Mouse (Mus musculus) hindbrain, embryonic 10.5 days (tissue): Measurements from ENCODE around the gene Exoc2. TPM values are rescaled to one million over a fixed set of nuclear protein-coding genes. Genes with fewer than 3 reads are reported as not detected.
A peak's percentile ranks its signal among the peaks of the same experiment; 100 is the strongest.

Source experiments
- DNase-seq: peaks from one replicate; pipeline ENCODE4 v3.0.0-alpha.2; 2017; ENCODE audit warnings: low spot score
- H3K27ac ChIP-seq: fragments of 300-500 bp; sonication (generic); 2 replicates; pipeline ENCODE4 v1.5.1; 2016; ENCODE audit warnings: mild to moderate bottlenecking, moderate library complexity
- H3K27me3 ChIP-seq: fragments of 300-500 bp; sonication (generic); 2 replicates; pipeline ENCODE4 v1.6.1; 2016; ENCODE audit warnings: mild to moderate bottlenecking; ENCODE audit not compliant: poor library complexity, insufficient read depth, severe bottlenecking
- H3K36me3 ChIP-seq: fragments of 300-500 bp; sonication (generic); 2 replicates; pipeline ENCODE4 v1.6.1; 2016; ENCODE audit warnings: mild to moderate bottlenecking, moderate library complexity
- H3K4me1 ChIP-seq: fragments of 300-500 bp; sonication (generic); replicated peaks from 2 replicates; pipeline ENCODE4 v1.6.1; 2016; ENCODE audit warnings: mild to moderate bottlenecking
- H3K4me3 ChIP-seq: fragments of 300-500 bp; sonication (generic); 2 replicates; pipeline ENCODE4 v1.5.1; 2016; ENCODE audit warnings: mild to moderate bottlenecking, moderate library complexity
- H3K9me3 ChIP-seq: fragments of 300-500 bp; sonication (generic); 2 replicates; pipeline ENCODE4 v1.6.1; 2016; ENCODE audit warnings: mild to moderate bottlenecking, moderate library complexity
- WGBS: fragments of 180-500 bp; shearing (Covaris S2); methylation state at CpG from one replicate; pipeline ENCODE4 v1.1.7; 2016; 5-methylcytosine and 5-hydroxymethylcytosine counted together
- polyA plus RNA-seq: library from polyadenylated mRNA; unstranded; fragments of >200 nt; fragmentation: Nextera tagmentation; extraction: Ambion mirVana; gene quantifications from 2 replicates; pipeline ENCODE4 v1.2.1, GENCODE M21; 2016

The Exoc2 gene
- polyA plus RNA-seq, 1 experiment from 2014 or later: 37.4 TPM

- Histone ChIP-seq H3K27me3 (no peaks in the 10 kb centered on the region), H3K36me3 (no peaks in the 10 kb centered on the region), H3K9me3 (no peaks in the 10 kb centered on the region), H3K4me1 (0 out of 2 replicates have a peak, but pooled peaks cover 2% of the 10 kb centered on the region), H3K27ac (no peak overlapping the region), H3K4me3 (no peak overlapping the region)
- no peak for DNase-seq
- WGBS: 89% methylated on average over 4 of the region's 4 CpGs
These were observed 180.7 kb downstream of the Exoc2 start for GRCm38 (mm10) chr13:30793196-30793595.

DNA sequence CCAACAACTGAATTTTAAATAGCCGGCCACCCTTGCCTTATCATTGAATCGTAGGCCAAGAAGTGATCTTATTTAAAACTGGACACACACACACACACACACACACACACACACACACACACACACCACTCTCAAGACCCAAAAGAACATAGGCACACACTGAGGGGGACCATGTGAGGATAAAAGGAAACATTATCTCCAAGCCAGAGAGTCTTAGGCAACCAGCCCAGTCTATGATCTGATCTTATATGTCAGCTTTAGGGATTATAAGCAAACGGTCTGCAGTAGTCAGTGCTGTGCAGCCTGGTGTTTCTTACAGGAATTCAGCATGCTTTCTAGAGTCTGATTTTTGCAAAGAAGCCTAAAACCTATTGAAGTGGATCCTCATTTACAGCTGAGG, 181.2 kb downstream of the Exoc2 start:
- 86% methylated on average over 3 of the region's 3 CpGs for WGBS
- no peak overlapping the region for H3K4me3 ChIP-seq
- H3K36me3 ChIP-seq: no peaks in the 10 kb centered on the region
- no peaks in the 10 kb centered on the region for H3K9me3 ChIP-seq
- no peak overlapping the region for H3K27ac ChIP-seq
- H3K27me3 ChIP-seq: no peaks in the 10 kb centered on the region
- no peak for DNase-seq
- H3K4me1 ChIP-seq: 0 out of 2 replicates have a peak, but pooled peaks cover 2% of the 10 kb centered on the region

- DNase-seq: no peak
- H3K4me3 ChIP-seq: no peak overlapping the region
- no peaks in the 10 kb centered on the region for H3K27me3 ChIP-seq
- 83% methylated on average over 9 of the region's 9 CpGs for WGBS
- H3K4me1 ChIP-seq: peaks cover 6% of the 10 kb centered on the region
- H3K27ac ChIP-seq: no peak overlapping the region
- no peaks in the 10 kb centered on the region for H3K9me3 ChIP-seq
- no peaks in the 10 kb centered on the region for H3K36me3 ChIP-seq
These were observed 181.6 kb downstream of the Exoc2 start for GRCm38 (mm10) chr13:30792308-30792707.

- Histone ChIP-seq H3K27ac (no peak overlapping the region), H3K27me3 (no peaks in the 10 kb centered on the region), H3K36me3 (no peaks in the 10 kb centered on the region), H3K4me3 (no peak overlapping the region), H3K4me1 (peaks cover 12% of the 10 kb centered on the region), H3K9me3 (no peaks in the 10 kb centered on the region)
- DNase-seq: no peak
- 75% methylated on average over 5 of the region's 5 CpGs for WGBS
These were observed 183.9 kb downstream of the Exoc2 start for GRCm38 (mm10) chr13:30790016-30790415.

DNA sequence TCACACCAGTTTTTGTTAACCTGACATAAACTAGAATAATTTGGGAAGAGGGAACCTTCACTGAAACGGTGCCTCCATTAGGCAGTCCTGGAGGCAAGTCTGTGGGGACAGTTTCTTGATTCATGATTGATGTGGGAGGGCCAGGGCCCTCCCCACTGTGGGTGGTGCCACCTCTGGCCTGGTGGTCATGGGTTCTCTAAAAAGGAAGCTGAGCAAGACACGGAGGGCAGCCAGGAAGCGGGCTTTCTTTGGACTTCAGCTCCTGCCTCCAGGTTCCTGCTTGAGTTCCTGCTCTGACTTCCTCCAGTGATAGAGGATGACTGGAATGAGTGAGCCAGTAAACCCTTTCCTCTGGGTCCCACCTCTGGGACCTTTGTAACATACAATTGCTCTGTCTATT, 185.5 kb downstream of the Exoc2 start:
- no peaks in the 10 kb centered on the region for H3K9me3 ChIP-seq
- no peak overlapping the region for H3K4me3 ChIP-seq
- DNase-seq: no peak
- H3K27me3 ChIP-seq: no peaks in the 10 kb centered on the region
- no peaks in the 10 kb centered on the region for H3K36me3 ChIP-seq
- WGBS: 85% methylated on average over 3 of the region's 3 CpGs
- H3K27ac ChIP-seq: no peak overlapping the region
- peaks cover 12% of the 10 kb centered on the region for H3K4me1 ChIP-seq

DNA sequence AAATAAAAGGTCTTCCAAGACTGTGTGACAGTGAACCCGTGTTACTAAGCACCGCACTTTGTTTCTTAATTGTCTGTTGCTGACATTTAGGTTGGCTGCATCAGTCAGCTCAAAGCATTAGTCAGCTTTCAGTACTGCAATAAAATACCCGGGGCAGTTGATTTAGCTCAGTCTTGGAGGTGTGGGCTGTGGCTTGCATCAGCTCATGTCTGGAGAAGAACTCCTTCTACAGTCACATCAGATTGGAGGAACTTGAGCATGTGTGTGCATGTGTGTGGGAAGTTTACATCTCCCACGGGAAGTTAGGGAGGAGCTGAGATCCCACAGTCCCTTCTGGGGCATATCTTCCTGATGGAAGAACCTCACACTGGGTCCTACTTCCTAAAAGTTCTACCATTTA, 185.9 kb downstream of the Exoc2 start:
- 87% methylated on average over 4 of the region's 4 CpGs for WGBS

GRCm38 (mm10) chr13:30787556-30787955, 186.3 kb downstream of the Exoc2 start:
- H3K9me3 ChIP-seq: no peaks in the 10 kb centered on the region
- no peak for DNase-seq
- no peaks in the 10 kb centered on the region for H3K27me3 ChIP-seq
- peaks cover 17% of the 10 kb centered on the region for H3K4me1 ChIP-seq
- 70% methylated on average over 2 of the region's 2 CpGs for WGBS
- H3K27ac ChIP-seq: no peak overlapping the region
- no peak overlapping the region for H3K4me3 ChIP-seq
- H3K36me3 ChIP-seq: no peaks in the 10 kb centered on the region

More for the DNA sequence above, 185.9 kb downstream of the Exoc2 start:
- Histone ChIP-seq H3K27me3 (no peaks in the 10 kb centered on the region), H3K4me3 (no peak overlapping the region), H3K4me1 (peaks cover 13% of the 10 kb centered on the region), H3K36me3 (no peaks in the 10 kb centered on the region), H3K27ac (no peak overlapping the region), H3K9me3 (no peaks in the 10 kb centered on the region)
- no peak for DNase-seq

GRCm38 (mm10) chr13:30787036-30787320, 186.9 kb downstream of the Exoc2 start:
- DNase-seq: no peak
- peaks cover 23% of the 10 kb centered on the region for H3K4me1 ChIP-seq
- no peaks in the 10 kb centered on the region for H3K9me3 ChIP-seq
- no peak overlapping the region for H3K27ac ChIP-seq
- WGBS: 35% methylated on average over 2 of the region's 2 CpGs
- no peak overlapping the region for H3K4me3 ChIP-seq
- no peaks in the 10 kb centered on the region for H3K27me3 ChIP-seq
- no peaks in the 10 kb centered on the region for H3K36me3 ChIP-seq

DNA sequence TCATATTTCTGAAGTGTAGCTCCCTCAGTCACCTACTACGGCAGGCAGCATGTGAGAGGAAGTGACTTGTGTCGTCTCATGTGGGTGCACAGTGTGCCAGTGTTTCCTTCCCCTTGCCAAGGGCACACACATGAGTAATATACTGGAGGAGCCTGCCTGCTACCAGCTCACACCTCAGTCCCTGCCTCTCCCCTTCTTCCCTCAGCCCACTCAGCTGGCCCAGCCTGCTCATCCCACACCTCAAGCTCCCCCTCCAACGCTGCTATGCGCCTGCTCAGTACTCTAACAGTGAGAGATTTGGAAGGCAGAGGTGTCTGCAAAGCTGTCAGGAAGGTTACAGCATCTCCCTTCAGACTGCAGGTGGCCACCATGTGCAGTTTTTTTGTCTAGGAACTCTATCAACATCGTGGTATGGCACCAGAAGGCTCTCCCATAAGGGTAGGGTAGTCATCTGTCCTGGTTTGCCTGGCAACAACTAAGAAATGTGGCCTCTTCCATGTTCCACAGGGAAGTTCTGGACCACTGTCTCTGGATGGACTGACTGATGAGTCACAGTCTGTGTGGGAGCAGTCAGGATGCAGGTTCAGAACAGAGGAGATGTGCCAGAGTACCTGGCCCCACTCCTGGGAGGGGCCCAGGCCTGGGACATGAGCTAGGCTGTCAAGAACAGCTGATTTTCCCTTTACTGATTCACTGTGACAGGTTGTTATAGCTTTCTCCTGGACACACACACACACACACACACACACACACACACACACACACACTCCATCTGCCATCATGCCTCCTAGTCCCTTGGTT, 187.5 kb downstream of the Exoc2 start:
- no peak for DNase-seq
- H3K4me1 ChIP-seq: peaks cover 25% of the 10 kb centered on the region
- H3K36me3 ChIP-seq: no peaks in the 10 kb centered on the region
- no peak overlapping the region for H3K27ac ChIP-seq
- no peaks in the 10 kb centered on the region for H3K27me3 ChIP-seq
- no peaks in the 10 kb centered on the region for H3K9me3 ChIP-seq
- no peak overlapping the region for H3K4me3 ChIP-seq
- WGBS: 80% methylated on average over 5 of the region's 5 CpGs

GRCm38 (mm10) chr13:30785423-30786040, 188.4 kb downstream of the Exoc2 start:
- H3K9me3 ChIP-seq: no peaks in the 10 kb centered on the region
- H3K36me3 ChIP-seq: no peaks in the 10 kb centered on the region
- DNase-seq: no peak
- H3K27me3 ChIP-seq: no peaks in the 10 kb centered on the region
- peaks cover 25% of the 10 kb centered on the region for H3K4me1 ChIP-seq
- H3K27ac ChIP-seq: no peak overlapping the region
- WGBS: 81% methylated on average over 4 of the region's 4 CpGs
- no peak overlapping the region for H3K4me3 ChIP-seq

DNA sequence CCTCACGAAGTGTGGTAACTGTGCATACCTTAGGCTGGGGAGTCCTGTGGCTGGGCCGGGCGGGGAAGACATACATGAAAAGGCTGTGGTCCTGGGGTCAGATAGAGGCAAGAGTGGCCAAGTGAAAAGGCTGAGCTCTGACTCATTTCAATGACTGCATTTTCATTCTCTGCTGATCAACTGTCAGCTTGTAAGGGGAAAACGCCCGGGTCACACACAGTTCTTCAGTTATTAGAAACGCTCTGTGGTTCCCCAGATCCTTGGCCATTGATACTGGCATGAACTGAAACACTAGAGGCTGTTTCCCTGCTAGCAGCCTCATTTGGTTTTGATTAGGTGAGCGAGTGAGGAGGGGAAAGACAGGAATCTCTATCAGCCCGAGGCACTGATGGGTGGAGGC, 191.5 kb downstream of the Exoc2 start:
- H3K4me3 ChIP-seq: no peak overlapping the region
- peaks cover 20% of the 10 kb centered on the region for H3K4me1 ChIP-seq
- 37% methylated on average over 8 of the region's 8 CpGs for WGBS
- H3K27me3 ChIP-seq: no peaks in the 10 kb centered on the region
- H3K36me3 ChIP-seq: no peaks in the 10 kb centered on the region
- no peak overlapping the region for H3K27ac ChIP-seq
- no peaks in the 10 kb centered on the region for H3K9me3 ChIP-seq
- peak; percentile 8 for DNase-seq

DNA sequence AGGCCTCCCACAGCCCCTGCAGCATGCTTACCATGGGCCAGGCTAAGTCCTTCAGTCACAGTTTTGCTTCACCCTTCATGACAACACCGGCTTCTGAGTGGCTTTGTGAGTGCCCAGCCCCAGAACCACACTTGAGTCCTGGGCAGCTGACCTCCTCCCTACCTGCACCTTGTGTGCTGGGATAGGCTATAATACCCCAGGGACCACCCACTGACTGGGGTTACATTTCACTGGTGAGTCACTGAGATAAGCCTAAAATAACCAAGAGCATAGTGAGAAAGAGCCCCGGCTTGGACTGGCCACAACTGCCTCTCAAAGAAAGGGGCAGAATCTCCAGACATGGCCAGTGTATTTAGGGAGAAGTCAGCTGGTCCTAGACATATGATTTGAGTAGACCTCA, 192.0 kb downstream of the Exoc2 start:
- no peaks in the 10 kb centered on the region for H3K27me3 ChIP-seq
- H3K9me3 ChIP-seq: no peaks in the 10 kb centered on the region
- H3K4me3 ChIP-seq: no peak overlapping the region
- no peaks in the 10 kb centered on the region for H3K36me3 ChIP-seq
- DNase-seq: no peak
- 63% methylated on average over 2 of the region's 2 CpGs for WGBS
- no peak overlapping the region for H3K27ac ChIP-seq
- H3K4me1 ChIP-seq: peaks cover 15% of the 10 kb centered on the region

- Histone ChIP-seq H3K9me3 (no peaks in the 10 kb centered on the region), H3K27me3 (no peaks in the 10 kb centered on the region), H3K36me3 (no peaks in the 10 kb centered on the region), H3K4me3 (no peak overlapping the region), H3K4me1 (peaks cover 10% of the 10 kb centered on the region), H3K27ac (no peak overlapping the region)
- no peak for DNase-seq
- WGBS: 86% methylated on average over 11 of the region's 11 CpGs
These were observed 196.2 kb downstream of the Exoc2 start for GRCm38 (mm10) chr13:30777678-30778179.
